Mouse (Mus musculus) forebrain, postnatal 0 days (tissue): Measurements from ENCODE around the gene Adamts2. TPM values are rescaled to one million over a fixed set of nuclear protein-coding genes. Genes with fewer than 3 reads are reported as not detected.
A peak's percentile ranks its signal among the peaks of the same experiment; 100 is the strongest.

Experiments used
- ATAC-seq: fragments of 200-750 bp; cut with Nextera tagmentation; 2 replicates; pipeline ENCODE4 v1.8.0; 2017; ENCODE audit warnings: mild to moderate bottlenecking, moderate library complexity
- DNase-seq: peaks from one replicate; pipeline ENCODE4 v3.0.0-alpha.2; 2015
- H3K27ac ChIP-seq: fragments of 300-500 bp; sonication (generic); 2 replicates; pipeline ENCODE4 v1.5.1; 2014; ENCODE audit warnings: low read depth, mild to moderate bottlenecking, antibody characterized with exemption, low read length, moderate library complexity, mixed read lengths
- H3K27me3 ChIP-seq: fragments of 300-500 bp; sonication (generic); 2 replicates; pipeline ENCODE4 v1.6.1; 2014; ENCODE audit warnings: mild to moderate bottlenecking, low read length, mixed read lengths; ENCODE audit not compliant: insufficient read depth
- H3K36me3 ChIP-seq: fragments of 300-500 bp; sonication (generic); 2 replicates; pipeline ENCODE4 v1.6.1; 2014; ENCODE audit warnings: mild to moderate bottlenecking, moderate library complexity; ENCODE audit not compliant: insufficient read depth
- H3K4me1 ChIP-seq: fragments of 300-500 bp; sonication (generic); 2 replicates; pipeline ENCODE4 v1.6.1; 2014; ENCODE audit warnings: antibody characterized with exemption; ENCODE audit not compliant: insufficient read depth
- H3K4me2 ChIP-seq: fragments of 300-500 bp; sonication (generic); 2 replicates; pipeline ENCODE4 v1.6.1; 2014; ENCODE audit warnings: low read depth, mild to moderate bottlenecking, moderate library complexity
- H3K4me3 ChIP-seq: fragments of 300-500 bp; sonication (generic); 2 replicates; pipeline ENCODE4 v1.5.1; 2014; ENCODE audit warnings: low read depth, low read length, mixed read lengths
- H3K9ac ChIP-seq: fragments of 300-500 bp; sonication (generic); 2 replicates; pipeline ENCODE4 v1.6.1; 2014; ENCODE audit warnings: mild to moderate bottlenecking
- H3K9me3 ChIP-seq: fragments of 300-500 bp; sonication (generic); 2 replicates; pipeline ENCODE4 v1.6.1; 2016; ENCODE audit warnings: low read length
- CTCF ChIP-seq: sonication (generic); IDR thresholded peaks from 2 replicates; pipeline ENCODE4 v1.5.1; 2016; ENCODE audit warnings: antibody characterized with exemption, control low read depth, low read depth
- WGBS: fragments of 180-500 bp; shearing (Covaris S2); extraction: QIAGEN DNeasy Blood & Tissue Kit; methylation state at CpG from one replicate; pipeline ENCODE4 v1.1.7; 2014; 5-methylcytosine and 5-hydroxymethylcytosine counted together
- polyA plus RNA-seq: library from polyadenylated mRNA; unstranded; fragments of >200 nt; fragmentation: Nextera tagmentation; extraction: Ambion mirVana; gene quantifications from 2 replicates; pipeline ENCODE4 v1.2.1, GENCODE M21; 2015
- total RNA-seq: library from RNA; depleted of rRNA; stranded (reverse); fragments of >200 nt; gene quantifications from 2 replicates; pipeline ENCODE4 v1.2.3, GENCODE M21; 2014

The Adamts2 gene
- total and polyA plus RNA-seq, 2 experiments from 2014 or later: 4.4 to 13.1 TPM

DNA sequence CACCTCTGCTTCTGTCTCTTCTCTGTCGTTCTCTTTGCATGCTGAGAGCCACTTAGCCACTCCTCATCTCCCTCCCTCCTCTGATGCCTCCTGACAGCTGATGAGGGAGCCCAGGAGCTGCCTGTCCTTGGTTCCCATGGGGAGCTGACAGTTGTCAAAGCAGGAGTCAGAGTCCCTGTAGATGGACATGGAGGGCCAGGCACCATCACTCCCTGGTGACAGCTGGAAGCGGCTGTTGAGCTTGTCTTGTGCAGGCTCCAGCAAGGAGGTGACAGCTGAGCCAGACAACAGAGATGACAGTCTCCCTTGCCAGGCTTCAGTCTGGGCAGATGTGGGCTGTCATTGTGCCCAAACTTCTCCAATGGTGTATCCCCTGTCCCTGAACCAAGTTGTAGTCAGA, 144.6 kb downstream of the Adamts2 start:
- H3K4me1 ChIP-seq: peaks cover 3% of the 10 kb centered on the region; the same call in 1 of the 2 replicates
- H3K4me2 ChIP-seq: no peak overlapping the region
- 43% methylated on average over 2 of the region's 2 CpGs for WGBS
- H3K27ac ChIP-seq: no peak overlapping the region
- DNase-seq (no peak), ATAC-seq (no peak)
- H3K4me3 ChIP-seq: no peak overlapping the region
- no peaks in the 10 kb centered on the region for H3K27me3 ChIP-seq
- H3K9me3 ChIP-seq: no peaks in the 10 kb centered on the region
- no peaks in the 10 kb centered on the region for H3K36me3 ChIP-seq
- no peak overlapping the region for H3K9ac ChIP-seq
- no peak for TF ChIP-seq CTCF

DNA sequence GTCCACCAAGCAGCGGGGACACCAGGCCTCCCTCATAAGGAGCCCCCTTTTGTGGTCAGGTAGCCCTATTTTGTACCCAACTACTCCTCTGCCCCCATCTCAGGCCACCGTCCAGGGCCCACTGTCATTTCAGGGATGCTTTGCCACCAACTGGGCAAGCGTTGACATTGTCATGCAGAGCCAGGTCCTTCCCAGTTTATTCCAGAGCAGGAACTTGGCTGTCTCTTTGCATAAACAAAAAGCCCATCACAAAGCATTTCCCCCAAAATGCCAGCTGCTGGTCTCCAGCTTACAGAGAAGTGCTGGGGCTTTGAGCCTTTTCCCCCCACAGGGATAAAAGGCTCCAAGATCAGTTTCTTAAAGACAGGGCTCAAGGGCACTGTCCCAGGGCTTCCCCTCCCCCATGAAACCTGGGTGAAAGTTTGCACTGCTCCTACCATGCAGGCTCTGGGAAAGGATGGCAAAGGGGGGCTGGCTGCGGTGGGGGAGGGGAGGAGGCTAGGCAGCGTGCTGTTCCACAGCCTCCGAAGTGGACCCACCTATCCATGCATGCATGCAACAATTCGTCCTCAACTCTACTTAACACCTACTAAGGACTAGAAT, 149.2 kb downstream of the Adamts2 start:
- no peak overlapping the region for H3K9ac ChIP-seq
- no peak overlapping the region for H3K4me2 ChIP-seq
- H3K4me1 ChIP-seq: peaks cover 3% of the 10 kb centered on the region; the same call in 1 of the 2 replicates
- DNase-seq (no peak), ATAC-seq (peak; percentile 43)
- no peak overlapping the region for H3K27ac ChIP-seq
- H3K36me3 ChIP-seq: no peaks in the 10 kb centered on the region
- H3K27me3 ChIP-seq: no peaks in the 10 kb centered on the region
- no peak overlapping the region for H3K4me3 ChIP-seq
- WGBS: 34% methylated on average over 7 of the region's 7 CpGs
- no peak for TF ChIP-seq CTCF
- no peaks in the 10 kb centered on the region for H3K9me3 ChIP-seq

DNA sequence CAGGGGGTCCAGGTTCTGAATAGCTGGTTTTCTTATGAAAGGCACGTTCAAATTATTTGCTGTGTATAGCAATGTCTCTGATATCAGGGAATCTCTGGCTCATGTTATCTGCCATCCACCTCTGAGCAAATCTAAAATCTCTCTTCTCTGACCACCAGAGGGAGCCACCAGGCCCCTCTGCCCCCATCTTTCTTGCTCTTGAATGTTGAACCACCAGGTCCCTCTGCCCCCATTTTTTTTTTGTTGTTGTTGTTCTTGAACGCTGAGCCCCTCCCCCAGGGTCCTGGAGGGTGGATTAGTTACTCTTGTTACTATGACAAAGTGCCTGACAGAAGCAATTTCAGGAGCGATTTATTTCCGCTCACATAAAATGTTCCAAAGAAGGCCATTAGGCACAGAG, 155.9 kb downstream of the Adamts2 start:
- H3K9ac ChIP-seq: no peak overlapping the region
- no peaks in the 10 kb centered on the region for H3K4me1 ChIP-seq
- ATAC-seq: no peak
- peak; percentile 51 for TF ChIP-seq CTCF
- no peaks in the 10 kb centered on the region for H3K36me3 ChIP-seq
- no peaks in the 10 kb centered on the region for H3K9me3 ChIP-seq
- DNase-seq: no peak
- H3K4me3 ChIP-seq: no peak overlapping the region
- no peaks in the 10 kb centered on the region for H3K27me3 ChIP-seq
- no peak overlapping the region for H3K4me2 ChIP-seq
- WGBS: 48% methylated on average over 4 of the region's 4 CpGs
- H3K27ac ChIP-seq: no peak overlapping the region

- no peak overlapping the region for H3K4me3 ChIP-seq
- 0 out of 2 replicates have a peak overlapping the region, but pooled peaks have one; percentile 45 for H3K27ac ChIP-seq
Measured at GRCm38 (mm10) chr11:50766461-50766860, 164.6 kb downstream of the Adamts2 start.

GRCm38 (mm10) chr11:50767039-50767438, 165.2 kb downstream of the Adamts2 start:
- H3K27me3 ChIP-seq: no peaks in the 10 kb centered on the region
- no peak overlapping the region for H3K4me2 ChIP-seq
- H3K9ac ChIP-seq: no peak overlapping the region
- peak; percentile 19; the same call in 1 of the 2 replicates for ATAC-seq
- no peak for DNase-seq
- H3K27ac ChIP-seq: 0 out of 2 replicates have a peak overlapping the region, but pooled peaks have one; percentile 45
- WGBS: 26% methylated on average over 4 of the region's 4 CpGs
- no peaks in the 10 kb centered on the region for H3K36me3 ChIP-seq
- no peaks in the 10 kb centered on the region for H3K9me3 ChIP-seq
- no peak overlapping the region for H3K4me3 ChIP-seq
- TF ChIP-seq CTCF: peak; percentile 50
- H3K4me1 ChIP-seq: no peaks in the 10 kb centered on the region

More at GRCm38 (mm10) chr11:50766461-50766860, 164.6 kb downstream of the Adamts2 start:
- DNase-seq (peak; percentile 59), ATAC-seq (peak; percentile 39; the same call in 1 of the 2 replicates)
- Histone ChIP-seq H3K27me3 (no peaks in the 10 kb centered on the region), H3K4me1 (no peaks in the 10 kb centered on the region), H3K9me3 (no peaks in the 10 kb centered on the region), H3K4me2 (no peak overlapping the region), H3K36me3 (no peaks in the 10 kb centered on the region), H3K9ac (no peak overlapping the region)
- WGBS: 57% methylated on average over 7 of the region's 7 CpGs
- TF ChIP-seq CTCF: no peak

DNA sequence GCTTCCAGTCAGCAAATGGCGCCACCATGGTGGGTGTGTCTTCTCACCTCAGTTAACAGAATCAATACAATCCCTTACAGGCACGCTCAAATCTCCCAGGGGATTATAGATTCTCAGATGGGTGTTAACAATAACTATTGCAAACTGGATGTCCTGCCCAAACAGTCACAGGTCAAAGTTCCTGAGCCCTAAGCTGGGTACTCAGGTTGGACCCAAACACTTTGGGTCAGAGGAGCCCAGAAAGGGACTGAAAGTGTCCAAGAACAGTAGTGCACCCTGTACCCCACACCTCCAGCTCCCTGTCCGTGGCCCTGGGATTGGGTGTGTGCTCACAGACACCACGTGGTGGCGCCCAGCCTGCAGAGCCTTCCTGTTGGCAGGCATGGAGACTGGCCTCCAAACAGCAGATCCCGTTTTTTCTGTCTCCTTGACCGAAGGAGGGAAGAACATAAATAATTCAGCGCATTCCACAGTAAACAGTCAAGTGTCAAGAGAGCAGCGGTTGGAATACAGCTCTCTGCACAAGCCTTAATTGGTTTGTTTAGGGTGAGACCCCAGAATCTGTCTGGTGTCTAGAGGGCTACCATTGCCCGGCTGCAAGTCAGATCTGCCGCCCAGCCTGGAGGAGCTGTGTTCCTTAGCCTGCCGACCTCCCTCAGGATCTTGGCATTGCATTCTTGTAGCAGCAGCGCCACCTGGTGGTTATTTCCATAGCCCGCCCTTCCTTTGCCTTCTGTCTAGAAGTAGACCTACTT, 167.3 kb downstream of the Adamts2 start:
- ATAC-seq (peak; percentile 83), DNase-seq (peak; percentile 93)
- peak overlapping the region; percentile 49 for H3K4me2 ChIP-seq
- WGBS: 8% methylated on average over 14 of the region's 14 CpGs
- no peaks in the 10 kb centered on the region for H3K4me1 ChIP-seq
- peak; percentile 95 for TF ChIP-seq CTCF
- H3K9me3 ChIP-seq: no peaks in the 10 kb centered on the region
- peak overlapping the region; percentile 21 for H3K4me3 ChIP-seq
- no peaks in the 10 kb centered on the region for H3K36me3 ChIP-seq
- H3K9ac ChIP-seq: peak overlapping the region; percentile 28; the same call in 1 of the 2 replicates
- H3K27ac ChIP-seq: no peak overlapping the region
- H3K27me3 ChIP-seq: no peaks in the 10 kb centered on the region

DNA sequence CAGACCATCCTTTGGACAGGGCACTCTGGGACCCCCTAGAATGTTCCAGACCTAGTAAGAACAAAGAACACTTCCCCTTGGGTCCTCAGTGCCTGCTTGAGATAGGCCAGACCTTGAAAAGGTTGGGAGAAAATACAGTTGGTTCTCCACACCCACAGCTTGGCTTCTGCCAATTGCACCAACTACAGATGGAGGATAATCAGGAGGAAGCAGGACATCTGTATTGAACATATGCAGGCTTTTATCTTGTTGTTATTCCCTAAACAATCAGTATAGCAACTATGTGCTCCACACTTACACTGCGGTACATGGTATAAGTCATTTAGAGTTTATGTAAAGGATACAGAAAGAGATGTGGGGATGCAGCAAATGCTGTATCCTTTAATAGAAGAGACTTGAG, 169.1 kb downstream of the Adamts2 start:
- H3K27ac ChIP-seq: no peak overlapping the region
- H3K36me3 ChIP-seq: no peaks in the 10 kb centered on the region
- no peak overlapping the region for H3K4me3 ChIP-seq
- ATAC-seq (no peak), DNase-seq (no peak)
- H3K4me1 ChIP-seq: no peaks in the 10 kb centered on the region
- 71% methylated on average over 1 of the region's 1 CpGs for WGBS
- no peaks in the 10 kb centered on the region for H3K9me3 ChIP-seq
- TF ChIP-seq CTCF: no peak
- H3K4me2 ChIP-seq: no peak overlapping the region
- H3K27me3 ChIP-seq: no peaks in the 10 kb centered on the region
- no peak overlapping the region for H3K9ac ChIP-seq
